Mouse (Mus musculus): ENCODE results near the gene Tbc1d8. TPM values are rescaled to one million over a fixed set of nuclear protein-coding genes. Genes with fewer than 3 reads are reported as not detected.

The Tbc1d8 gene
- polyA plus RNA-seq, 1 experiment from 2014 or later, result 9.9 TPM

DNA sequence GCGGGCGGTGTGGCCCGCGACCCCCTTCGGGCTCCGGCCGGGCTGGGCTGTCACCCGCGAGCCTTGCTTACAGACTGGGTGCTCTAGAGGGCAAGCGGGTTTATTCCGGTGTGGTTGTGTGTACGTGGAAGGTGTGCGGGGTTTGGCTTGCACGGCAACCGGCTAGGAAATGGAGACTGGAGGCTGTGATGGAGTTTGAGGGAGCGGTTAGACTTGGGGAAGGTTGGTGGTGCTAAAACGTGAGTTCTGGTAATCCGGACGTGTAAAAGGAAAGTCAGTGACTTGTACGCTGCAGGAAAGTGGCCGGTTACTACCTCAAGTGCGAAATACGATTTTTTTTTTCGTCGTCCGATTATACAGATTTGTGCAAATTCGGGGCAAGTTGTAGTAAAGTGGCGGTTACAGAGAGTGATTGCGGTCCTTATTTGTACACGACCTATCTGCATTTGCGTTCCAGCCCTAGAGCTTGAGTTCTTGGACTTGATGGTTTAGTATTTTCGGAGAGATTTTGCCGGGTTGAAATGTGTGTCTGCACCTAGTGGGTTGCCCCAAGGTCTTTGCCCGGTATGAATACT is 110.2 kb downstream of the Tbc1d8 start:
- peaks cover 43% of the 10 kb centered on the region for H3K36me3 ChIP-seq
- no peaks in the 10 kb centered on the region for H3K9me3 ChIP-seq (replicated peaks)
- H3K27ac ChIP-seq, result peak overlapping the region; percentile 94
- H3K9ac ChIP-seq, result peak overlapping the region; percentile 97
- peak overlapping the region; percentile 76 for H3K4me2 ChIP-seq
- under 1% methylated on average over 34 of the region's 34 CpGs for WGBS
- peak overlapping the region; percentile 83 for H3K4me3 ChIP-seq (replicated peaks)
- peak; percentile 31 for ATAC-seq (replicated peaks; ENCODE audit: low FRiP score)
- no peaks in the 10 kb centered on the region for H3K27me3 ChIP-seq
- H3K4me1 ChIP-seq, result peaks cover 23% of the 10 kb centered on the region

DNA sequence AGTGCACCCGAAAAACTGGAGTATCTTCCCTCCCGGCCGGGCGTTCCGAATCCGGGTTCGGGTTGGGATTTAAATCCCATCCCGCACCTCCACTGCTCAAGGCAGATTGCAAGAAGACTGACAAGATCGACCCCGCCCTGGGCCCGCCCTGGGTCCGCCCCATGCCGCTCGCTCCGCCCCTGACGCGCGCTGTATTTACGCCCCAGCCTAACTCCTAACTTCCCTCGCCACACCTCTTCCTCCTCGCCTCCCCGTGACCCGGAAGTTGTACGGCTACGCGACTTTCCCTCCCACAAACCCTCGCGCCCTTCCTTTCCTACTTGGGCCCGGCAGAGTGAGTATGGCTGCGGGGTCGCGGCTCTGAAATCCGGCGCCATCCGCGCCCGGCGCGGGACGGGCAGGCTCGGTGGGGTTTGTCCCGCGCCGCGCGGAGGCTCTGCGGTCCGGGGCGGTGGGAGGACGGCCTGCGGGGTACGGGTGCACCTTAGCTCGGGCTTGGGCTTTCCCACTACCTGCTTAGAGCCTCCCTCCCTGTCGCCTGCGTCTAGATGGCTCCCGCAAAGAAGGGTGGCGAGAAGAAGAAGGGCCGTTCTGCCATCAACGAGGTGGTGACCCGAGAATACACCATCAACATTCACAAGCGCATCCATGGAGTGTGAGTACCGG is 110.8 kb downstream of the Tbc1d8 start, which contains the start of gene Rpl31:
Gene Rpl31, plus strand, starts transcription at position 242 of the 666 bp plus-strand sequence.
- Histone ChIP-seq H3K4me1 (peaks cover 23% of the 10 kb centered on the region), H3K4me2 (peak within 1 kb of the TSS; percentile 76), H3K9ac (peak within 1 kb of the TSS; percentile 97), H3K9me3 (replicated peaks) (no peaks in the 10 kb centered on the region), H3K36me3 (peaks cover 37% of the 10 kb centered on the region), H3K27me3 (no peaks in the 10 kb centered on the region), H3K27ac (peak within 1 kb of the TSS; percentile 94), H3K4me3 (replicated peaks) (peak within 1 kb of the TSS; percentile 83)
- under 1% methylated on average over 61 of the region's 62 CpGs for WGBS
- peak; percentile 99 for ATAC-seq (replicated peaks; ENCODE audit: low FRiP score)

DNA sequence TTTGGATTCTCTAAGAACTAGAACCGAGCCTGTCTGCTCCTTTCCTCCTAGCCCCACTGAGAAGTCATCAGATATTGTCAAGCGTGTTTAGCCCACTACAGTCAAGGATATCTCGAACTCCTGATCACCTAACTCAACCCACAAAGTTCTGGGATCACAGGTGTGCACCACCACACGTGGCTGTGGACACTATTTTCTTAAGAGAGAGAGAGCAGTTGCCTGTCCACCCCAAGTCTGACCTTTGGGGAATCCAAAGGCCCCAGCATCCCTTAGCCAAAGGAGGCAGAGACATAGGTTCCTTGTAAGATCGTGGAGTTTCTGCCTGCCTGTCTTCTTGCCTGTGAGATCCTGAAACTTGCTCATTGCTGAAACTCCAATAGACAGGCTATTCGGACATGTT is 111.5 kb downstream of the Tbc1d8 start:
- Histone ChIP-seq H3K4me1 (peaks cover 25% of the 10 kb centered on the region), H3K9me3 (replicated peaks) (no peaks in the 10 kb centered on the region), H3K4me2 (peak overlapping the region; percentile 62), H3K27me3 (peaks cover 2% of the 10 kb centered on the region; the same call in 1 of the 2 replicates), H3K4me3 (replicated peaks) (peak overlapping the region; percentile 83), H3K27ac (peak overlapping the region; percentile 27; the same call in 1 of the 2 replicates), H3K9ac (peak overlapping the region; percentile 38), H3K36me3 (peaks cover 30% of the 10 kb centered on the region)
- 0 out of 2 replicates have a peak, but pooled peaks have one; percentile 3 for ATAC-seq (replicated peaks; ENCODE audit: low FRiP score)
- 27% methylated on average over 6 of the region's 6 CpGs for WGBS

DNA sequence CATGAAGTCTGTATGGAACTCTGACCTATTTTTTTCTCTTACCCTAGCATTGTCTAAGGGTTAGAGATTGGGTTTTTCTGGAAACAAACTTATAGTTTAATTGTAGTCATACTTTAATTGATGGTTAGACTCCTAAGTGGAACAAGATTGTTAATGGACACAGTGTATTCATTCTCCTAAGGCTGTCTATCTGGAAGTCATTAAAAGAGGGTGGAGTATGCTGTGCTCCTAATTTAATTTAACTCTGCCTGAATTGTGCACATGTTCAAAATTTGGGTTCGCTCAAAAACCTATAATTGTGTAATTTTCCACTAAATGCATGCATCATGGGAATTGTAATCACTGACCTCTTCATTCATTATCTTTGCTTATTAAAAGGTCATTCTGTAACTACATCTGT is 113.0 kb downstream of the Tbc1d8 start:
- peaks cover 6% of the 10 kb centered on the region; the same call in 1 of the 2 replicates for H3K27me3 ChIP-seq
- no peak overlapping the region for H3K4me3 ChIP-seq (replicated peaks)
- no peak overlapping the region for H3K4me2 ChIP-seq
- H3K4me1 ChIP-seq, result peaks cover 30% of the 10 kb centered on the region
- H3K27ac ChIP-seq, result no peak overlapping the region
- 95% methylated on average over 1 of the region's 1 CpGs for WGBS
- H3K9me3 ChIP-seq (replicated peaks), result no peaks in the 10 kb centered on the region
- peaks cover 15% of the 10 kb centered on the region for H3K36me3 ChIP-seq
- ATAC-seq (replicated peaks; ENCODE audit: low FRiP score), result no peak
- H3K9ac ChIP-seq, result no peak overlapping the region

DNA sequence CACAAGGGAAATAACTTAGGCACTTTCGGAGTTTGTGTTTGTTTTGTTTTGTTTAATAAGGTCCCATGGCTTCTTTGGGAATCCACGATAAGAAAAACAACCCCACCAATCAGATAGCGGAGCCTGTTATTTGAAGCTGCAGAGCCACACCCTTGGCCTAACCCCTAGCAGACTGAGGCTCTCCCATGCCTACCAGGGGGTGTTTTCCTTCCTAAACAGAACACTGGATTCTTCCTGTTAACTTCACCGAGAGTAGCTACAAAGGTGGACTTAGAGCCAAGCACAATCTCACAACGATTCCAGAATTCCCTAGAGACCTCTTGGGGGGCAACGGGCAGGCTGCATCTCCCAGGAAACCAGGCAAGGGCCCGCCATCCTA is 116.1 kb downstream of the Tbc1d8 start:
- Histone ChIP-seq H3K36me3 (no peaks in the 10 kb centered on the region), H3K4me2 (peak overlapping the region; percentile 55; the same call in 1 of the 2 replicates), H3K27ac (no peak overlapping the region), H3K9ac (no peak overlapping the region), H3K27me3 (peaks cover 6% of the 10 kb centered on the region; the same call in 1 of the 2 replicates), H3K4me3 (replicated peaks) (no peak overlapping the region), H3K4me1 (peaks cover 14% of the 10 kb centered on the region; the same call in 1 of the 2 replicates), H3K9me3 (replicated peaks) (no peaks in the 10 kb centered on the region)
- 50% methylated on average over 7 of the region's 7 CpGs for WGBS
- no peak for ATAC-seq (replicated peaks; ENCODE audit: low FRiP score)

DNA sequence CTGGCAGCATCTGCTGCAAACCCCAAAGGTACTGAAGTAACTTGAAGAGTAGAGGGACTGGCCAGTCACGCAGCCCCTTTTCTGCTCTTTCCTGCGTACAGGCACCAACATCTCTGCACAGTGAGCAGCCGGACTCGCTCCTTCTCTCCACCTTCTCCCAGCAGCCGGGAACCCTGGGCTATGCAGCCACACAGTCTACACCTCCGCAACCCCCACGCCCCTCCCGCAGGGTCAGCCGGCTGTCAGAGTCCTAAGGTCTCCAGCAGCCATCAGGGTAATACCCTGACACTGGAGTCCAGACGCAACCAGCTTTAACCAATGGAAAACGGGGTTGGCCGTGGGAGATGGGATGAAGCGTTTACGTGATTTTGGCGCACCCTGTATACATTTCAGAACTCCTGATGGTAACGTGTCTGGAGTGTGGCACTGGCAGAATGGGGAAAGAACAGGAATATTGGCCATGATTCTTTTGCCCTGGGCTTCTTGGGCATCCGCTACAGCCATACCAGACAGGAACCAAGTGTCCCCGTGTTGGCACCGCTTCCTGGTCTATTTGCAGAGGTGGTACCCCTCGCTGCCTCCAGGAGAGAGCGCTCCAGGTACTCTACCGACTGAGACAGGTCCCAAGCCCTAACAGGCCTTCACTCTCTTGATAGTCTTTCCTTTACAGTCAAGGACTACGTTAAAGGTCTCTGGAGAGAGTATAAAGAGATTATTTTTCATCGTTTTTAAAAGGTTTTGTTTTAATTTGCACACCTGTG is 116.6 kb downstream of the Tbc1d8 start:
- H3K4me2 ChIP-seq, result peak overlapping the region; percentile 55
- no peak overlapping the region for H3K27ac ChIP-seq
- H3K4me3 ChIP-seq (replicated peaks), result peak overlapping the region; percentile 17
- H3K27me3 ChIP-seq, result peaks cover 6% of the 10 kb centered on the region; the same call in 1 of the 2 replicates
- ATAC-seq (replicated peaks; ENCODE audit: low FRiP score), result no peak
- H3K9me3 ChIP-seq (replicated peaks), result no peaks in the 10 kb centered on the region
- peaks cover 11% of the 10 kb centered on the region; the same call in 1 of the 2 replicates for H3K4me1 ChIP-seq
- WGBS, result 31% methylated on average over 24 of the region's 24 CpGs
- 0 out of 2 replicates have a peak overlapping the region, but pooled peaks have one; percentile 3 for H3K9ac ChIP-seq
- no peaks in the 10 kb centered on the region for H3K36me3 ChIP-seq

DNA sequence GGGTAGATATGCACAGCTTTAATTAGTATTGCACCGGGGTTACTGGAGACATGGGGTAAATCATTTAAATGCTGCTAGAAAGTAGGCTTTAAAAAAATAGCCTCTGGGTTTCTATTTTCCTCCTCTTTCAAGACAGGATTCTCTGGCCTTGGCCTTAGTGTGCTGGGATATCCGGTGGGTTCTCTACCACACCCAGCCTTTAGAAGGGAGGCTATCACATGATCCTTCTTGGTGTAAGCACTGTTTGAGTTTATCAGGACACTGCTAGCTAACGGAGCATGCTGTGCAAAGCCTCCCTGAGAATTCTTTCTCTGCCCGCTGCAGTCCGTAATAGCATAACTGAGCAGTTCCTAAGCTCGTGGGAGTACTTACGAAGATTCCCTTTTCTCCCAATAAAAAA is 129.1 kb downstream of the Tbc1d8 start:
- no peak overlapping the region for H3K4me2 ChIP-seq

DNA sequence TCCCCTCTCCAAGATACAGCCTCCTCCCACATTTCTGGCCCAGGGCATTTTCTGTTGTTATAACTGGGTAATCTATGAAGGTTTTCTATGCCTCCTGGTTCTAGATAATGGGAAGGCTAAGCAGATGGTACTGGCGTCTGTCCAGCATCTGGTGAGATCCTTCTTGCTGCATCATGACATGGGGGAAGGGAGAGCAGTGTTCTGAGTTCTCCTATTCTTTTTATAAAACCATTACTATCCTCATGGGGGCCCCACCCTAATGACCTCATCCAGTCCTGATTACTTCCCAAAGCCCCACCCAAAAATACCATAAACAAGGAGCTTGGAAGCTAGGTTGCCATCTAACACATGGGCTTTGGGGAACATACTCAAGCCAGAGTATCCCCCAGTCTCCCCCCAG is 129.6 kb downstream of the Tbc1d8 start:
- ATAC-seq (replicated peaks; ENCODE audit: low FRiP score), result no peak
- no peak overlapping the region for H3K4me2 ChIP-seq
- H3K27ac ChIP-seq, result no peak overlapping the region
- no peak overlapping the region for H3K9ac ChIP-seq
- 77% methylated on average over 1 of the region's 1 CpGs for WGBS
- no peaks in the 10 kb centered on the region for H3K9me3 ChIP-seq (replicated peaks)
- no peak overlapping the region for H3K4me3 ChIP-seq (replicated peaks)
- no peaks in the 10 kb centered on the region for H3K27me3 ChIP-seq
- no peaks in the 10 kb centered on the region for H3K4me1 ChIP-seq
- H3K36me3 ChIP-seq, result no peaks in the 10 kb centered on the region

More for the DNA sequence above, 129.1 kb downstream of the Tbc1d8 start:
- Histone ChIP-seq H3K36me3 (no peaks in the 10 kb centered on the region), H3K9me3 (replicated peaks) (no peaks in the 10 kb centered on the region), H3K27me3 (no peaks in the 10 kb centered on the region), H3K4me3 (replicated peaks) (no peak overlapping the region), H3K9ac (no peak overlapping the region), H3K27ac (no peak overlapping the region), H3K4me1 (no peaks in the 10 kb centered on the region)
- no peak for ATAC-seq (replicated peaks; ENCODE audit: low FRiP score)
- WGBS, result 73% methylated on average over 7 of the region's 7 CpGs

DNA sequence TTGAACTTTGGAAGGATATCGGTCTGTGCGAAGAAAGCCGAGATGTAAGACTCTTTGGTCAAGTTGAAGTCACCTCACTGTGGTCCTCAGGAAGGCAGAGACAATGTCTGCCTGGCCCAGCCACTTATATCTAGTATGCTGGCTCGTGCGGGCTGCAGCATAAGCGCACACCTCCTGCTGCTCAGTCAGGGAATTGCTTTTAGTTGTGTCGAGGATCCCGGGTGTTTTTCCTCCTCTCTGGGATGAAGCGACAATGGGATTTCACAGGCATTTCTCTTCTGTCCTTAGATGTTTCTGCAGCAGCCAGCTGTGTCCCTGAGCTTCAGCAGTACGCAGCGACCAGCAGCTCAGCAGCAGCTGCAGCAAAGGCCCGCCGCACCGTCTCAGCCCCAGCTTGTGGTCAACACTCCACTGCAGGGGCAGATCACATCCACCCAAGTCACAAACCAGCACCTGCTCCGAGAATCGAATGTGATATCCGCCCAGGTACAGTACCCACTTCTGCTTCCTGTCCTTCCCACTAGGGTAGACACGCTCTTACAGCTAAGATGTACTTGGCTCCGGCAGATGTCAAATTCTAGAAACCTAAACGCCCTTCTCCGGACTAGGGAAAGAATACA is 133.5 kb downstream of the Tbc1d8 start:
- Histone ChIP-seq H3K27me3 (no peaks in the 10 kb centered on the region), H3K36me3 (no peaks in the 10 kb centered on the region), H3K4me2 (no peak overlapping the region), H3K4me1 (no peaks in the 10 kb centered on the region), H3K4me3 (replicated peaks) (no peak overlapping the region), H3K9me3 (replicated peaks) (no peaks in the 10 kb centered on the region), H3K9ac (no peak overlapping the region), H3K27ac (no peak overlapping the region)
- no peak for ATAC-seq (replicated peaks; ENCODE audit: low FRiP score)
- 72% methylated on average over 21 of the region's 21 CpGs for WGBS

DNA sequence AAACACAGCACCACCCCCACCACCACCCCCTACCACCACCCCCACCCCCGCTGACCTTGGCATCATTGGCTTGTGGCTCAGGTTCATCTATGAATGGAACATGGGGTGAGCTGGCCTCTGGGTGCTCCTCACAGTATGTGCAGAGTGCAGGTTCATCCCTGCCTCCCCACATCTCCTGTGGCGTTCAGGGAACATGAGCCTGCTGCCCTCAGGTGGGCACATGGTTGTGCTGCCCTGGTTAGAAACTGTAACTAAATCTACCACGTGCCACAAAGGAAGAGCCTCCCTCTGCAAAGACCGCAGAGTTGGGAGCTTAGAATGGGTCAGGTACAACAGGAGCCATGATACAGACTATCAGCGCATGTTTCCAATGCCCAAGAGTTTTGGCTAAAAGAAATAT is 135.3 kb downstream of the Tbc1d8 start:
- H3K4me1 ChIP-seq, result 0 out of 2 replicates have a peak, but pooled peaks cover 3% of the 10 kb centered on the region
- no peak overlapping the region for H3K4me2 ChIP-seq
- no peak overlapping the region for H3K9ac ChIP-seq
- 0 out of 2 replicates have a peak, but pooled peaks cover 4% of the 10 kb centered on the region for H3K27me3 ChIP-seq
- H3K4me3 ChIP-seq (replicated peaks), result no peak overlapping the region
- 77% methylated on average over 5 of the region's 5 CpGs for WGBS
- H3K36me3 ChIP-seq, result no peaks in the 10 kb centered on the region
- no peak for ATAC-seq (replicated peaks; ENCODE audit: low FRiP score)
- H3K9me3 ChIP-seq (replicated peaks), result no peaks in the 10 kb centered on the region
- no peak overlapping the region for H3K27ac ChIP-seq

DNA sequence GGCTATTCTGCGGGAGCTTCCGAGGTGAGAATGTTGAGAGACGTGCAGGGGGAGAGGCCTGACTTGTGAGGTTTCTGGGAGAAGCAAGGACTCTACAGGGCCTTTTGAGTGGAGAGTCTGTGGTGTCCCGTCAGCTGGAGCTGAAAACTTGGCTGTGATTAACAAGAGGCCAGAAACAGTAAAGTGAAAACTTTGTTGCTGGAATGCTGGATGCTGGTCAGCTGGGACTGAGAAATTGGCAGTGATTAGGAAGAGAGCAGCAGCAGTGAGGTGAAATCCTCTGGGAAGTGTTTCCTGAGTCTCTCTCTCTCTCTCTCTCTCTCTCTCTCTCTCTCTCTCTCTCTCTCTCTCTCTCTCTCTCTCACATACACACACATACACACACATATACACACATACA is 136.7 kb downstream of the Tbc1d8 start:
- WGBS, result 70% methylated on average over 4 of the region's 4 CpGs
- Histone ChIP-seq H3K4me1 (0 out of 2 replicates have a peak, but pooled peaks cover 3% of the 10 kb centered on the region), H3K27ac (no peak overlapping the region), H3K9ac (no peak overlapping the region), H3K4me2 (no peak overlapping the region), H3K9me3 (replicated peaks) (no peaks in the 10 kb centered on the region), H3K4me3 (replicated peaks) (no peak overlapping the region), H3K36me3 (no peaks in the 10 kb centered on the region), H3K27me3 (0 out of 2 replicates have a peak, but pooled peaks cover 5% of the 10 kb centered on the region)
- ATAC-seq (replicated peaks; ENCODE audit: low FRiP score), result no peak

Measured in kidney, embryonic 15.5 days (tissue).